Mouse (Mus musculus): ENCODE data around the gene Mylk3. TPM values are rescaled to one million over a fixed set of nuclear protein-coding genes. Genes with fewer than 3 reads are reported as not detected.

The Mylk3 gene
- polyA plus RNA-seq, 1 experiment from 2014 or later: 24.2 TPM

DNA sequence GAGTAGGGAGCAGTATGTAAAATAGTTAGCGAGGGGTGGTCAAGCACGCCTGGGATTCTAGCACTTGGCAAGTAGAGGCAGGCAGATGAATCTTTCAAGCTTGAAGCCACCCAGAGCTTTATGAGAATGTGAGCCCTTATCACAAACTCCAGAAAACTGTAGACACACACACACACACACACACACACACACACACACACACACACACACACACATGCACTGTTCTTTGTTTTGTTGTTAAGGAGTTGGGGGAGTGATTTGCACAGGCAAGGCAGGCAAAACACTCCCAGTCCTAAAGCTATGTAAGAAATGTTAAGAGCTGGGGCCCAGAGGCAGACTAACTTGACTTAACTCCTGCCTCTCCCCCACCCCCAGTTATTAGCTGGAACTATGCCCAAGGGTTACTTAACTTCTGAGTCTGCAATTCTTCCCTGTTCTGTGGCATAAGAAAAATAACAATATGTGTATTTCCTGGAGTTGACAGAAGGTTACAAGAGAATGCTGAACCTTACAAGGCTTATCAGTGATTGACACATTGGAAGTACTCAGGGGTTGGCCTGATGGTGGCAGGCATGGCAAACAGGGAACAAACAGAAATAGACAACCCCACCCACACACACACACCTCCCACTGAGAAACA is 6.9 kb downstream of the Mylk3 start:
- no peaks in the 10 kb centered on the region for H3K36me3 ChIP-seq (replicated peaks; ENCODE audit: insufficient read depth, low read length)
- peak overlapping the region; percentile 96 for H3K27ac ChIP-seq (ENCODE audit: low read depth)
- TF ChIP-seq EP300 (IDR thresholded peaks at IDR 0.05; ENCODE audit: low read depth) (peak; percentile 94), CTCF (IDR thresholded peaks at IDR 0.05; ENCODE audit: low read depth) (peak; percentile 41)
- H3K4me3 ChIP-seq (ENCODE audit: low read depth, low read length): peak overlapping the region; percentile 55
- 44% methylated on average over 2 of the region's 2 CpGs for WGBS (ENCODE audit: insufficient replicate concordance)
- DNase-seq: peak; percentile 66
- no peaks in the 10 kb centered on the region for H3K27me3 ChIP-seq (ENCODE audit: insufficient read depth, low read length)
- peaks cover 35% of the 10 kb centered on the region for H3K4me1 ChIP-seq (ENCODE audit: insufficient read depth)
- no peaks in the 10 kb centered on the region for H3K9me3 ChIP-seq (ENCODE audit: low read length)
- H3K4me2 ChIP-seq (ENCODE audit: low read depth, low read length): peak overlapping the region; percentile 69
- ATAC-seq: peak; percentile 85
- H3K9ac ChIP-seq (replicated peaks): peak overlapping the region; percentile 70; the same call in 1 of the 2 replicates

DNA sequence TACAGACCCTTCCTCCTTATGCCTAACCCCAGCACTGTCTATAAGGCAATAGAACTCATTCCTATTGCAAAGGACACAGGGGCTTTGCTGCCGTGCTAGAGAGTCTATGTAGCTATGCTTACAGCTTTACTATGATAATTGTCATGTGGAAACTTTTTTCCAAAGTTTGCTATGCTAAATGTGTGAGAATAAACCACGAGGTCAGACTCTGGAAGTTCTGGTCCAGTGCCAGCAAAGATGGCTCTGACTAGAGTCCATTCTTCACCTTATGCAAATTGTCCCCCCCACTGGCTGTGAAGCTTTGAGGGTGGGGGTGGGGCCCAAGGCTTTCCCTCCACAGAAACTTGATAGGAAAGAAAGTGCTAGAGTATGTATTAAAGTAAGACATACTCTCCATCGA is 9.6 kb downstream of the Mylk3 start:
- H3K4me2 ChIP-seq (ENCODE audit: low read depth, low read length): no peak overlapping the region

DNA sequence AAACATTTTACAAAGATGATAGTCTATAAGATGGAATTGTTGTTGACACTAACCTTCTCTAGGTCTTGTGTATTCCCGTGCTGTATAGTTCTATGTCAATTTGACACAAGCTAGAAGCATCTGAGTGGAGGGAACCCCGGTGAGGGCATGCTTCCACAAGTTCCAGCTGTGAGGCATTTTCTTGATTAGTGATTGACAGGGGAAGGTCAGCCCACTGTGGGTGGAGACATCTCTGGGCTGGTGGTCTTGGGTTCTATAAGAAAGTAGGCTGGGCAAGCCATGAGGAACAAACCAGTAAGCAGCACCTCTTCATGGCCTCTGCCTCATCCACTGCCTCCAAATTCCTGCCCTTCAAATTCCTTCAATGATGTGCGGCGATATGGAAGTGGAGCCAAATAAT is 11.9 kb downstream of the Mylk3 start:
- Histone ChIP-seq H3K4me2 (ENCODE audit: low read depth, low read length) (no peak overlapping the region), H3K27ac (ENCODE audit: low read depth) (no peak overlapping the region), H3K9ac (replicated peaks) (no peak overlapping the region), H3K9me3 (ENCODE audit: low read length) (no peaks in the 10 kb centered on the region), H3K4me1 (ENCODE audit: insufficient read depth) (peaks cover 15% of the 10 kb centered on the region), H3K4me3 (ENCODE audit: low read depth, low read length) (no peak overlapping the region), H3K36me3 (replicated peaks; ENCODE audit: insufficient read depth, low read length) (no peaks in the 10 kb centered on the region), H3K27me3 (ENCODE audit: insufficient read depth, low read length) (no peaks in the 10 kb centered on the region)
- TF ChIP-seq EP300 (IDR thresholded peaks at IDR 0.05; ENCODE audit: low read depth) (no peak), CTCF (IDR thresholded peaks at IDR 0.05; ENCODE audit: low read depth) (no peak)
- DNase-seq (no peak), ATAC-seq (no peak)
- 78% methylated on average over 4 of the region's 4 CpGs for WGBS (ENCODE audit: insufficient replicate concordance)

More for the DNA sequence above, 9.6 kb downstream of the Mylk3 start:
- Histone ChIP-seq H3K9me3 (ENCODE audit: low read length) (no peaks in the 10 kb centered on the region), H3K4me1 (ENCODE audit: insufficient read depth) (peaks cover 32% of the 10 kb centered on the region), H3K27ac (ENCODE audit: low read depth) (no peak overlapping the region), H3K27me3 (ENCODE audit: insufficient read depth, low read length) (no peaks in the 10 kb centered on the region), H3K36me3 (replicated peaks; ENCODE audit: insufficient read depth, low read length) (no peaks in the 10 kb centered on the region), H3K9ac (replicated peaks) (no peak overlapping the region), H3K4me3 (ENCODE audit: low read depth, low read length) (no peak overlapping the region)
- WGBS (ENCODE audit: insufficient replicate concordance): 64% methylated on average over 3 of the region's 3 CpGs
- no peak for DNase-seq
- TF ChIP-seq EP300 (IDR thresholded peaks at IDR 0.05; ENCODE audit: low read depth) (no peak), CTCF (IDR thresholded peaks at IDR 0.05; ENCODE audit: low read depth) (no peak)
- ATAC-seq: no peak

DNA sequence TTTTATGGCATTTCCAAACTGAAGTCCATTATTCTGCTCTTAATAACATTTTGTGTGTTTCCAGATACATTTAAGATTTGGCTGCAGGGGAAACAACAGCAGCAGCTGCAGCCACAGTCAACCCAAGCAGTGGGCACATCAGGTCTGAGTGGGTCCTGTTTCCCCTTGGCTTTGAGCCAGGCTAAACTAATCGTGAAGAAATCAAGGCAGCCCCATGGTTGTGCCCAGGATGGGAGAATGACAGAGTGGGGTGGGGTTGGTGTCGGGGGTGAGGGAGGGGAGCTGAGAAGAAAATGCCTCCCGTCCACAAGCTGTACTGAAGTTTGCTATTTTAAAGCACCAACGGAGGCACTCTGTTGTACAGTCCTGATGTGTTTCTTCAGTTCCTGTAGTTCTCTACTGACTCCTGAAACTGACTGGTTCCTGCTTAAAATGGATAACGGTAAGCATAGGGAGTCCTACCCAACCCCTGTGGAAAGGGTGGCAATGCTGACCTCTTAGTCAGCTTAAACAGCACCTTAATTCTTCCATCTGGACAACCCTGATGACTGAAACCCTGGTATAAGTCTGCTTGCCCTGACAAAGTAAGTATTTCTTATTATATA is 12.6 kb downstream of the Mylk3 start:
- H3K36me3 ChIP-seq (replicated peaks; ENCODE audit: insufficient read depth, low read length): no peaks in the 10 kb centered on the region
- 0 out of 2 replicates have a peak overlapping the region, but pooled peaks have one; percentile 1 for H3K27ac ChIP-seq (ENCODE audit: low read depth)
- H3K4me3 ChIP-seq (ENCODE audit: low read depth, low read length): no peak overlapping the region
- no peaks in the 10 kb centered on the region for H3K27me3 ChIP-seq (ENCODE audit: insufficient read depth, low read length)
- no peak for ATAC-seq
- DNase-seq: no peak
- peaks cover 15% of the 10 kb centered on the region for H3K4me1 ChIP-seq (ENCODE audit: insufficient read depth)
- TF ChIP-seq EP300 (IDR thresholded peaks at IDR 0.05; ENCODE audit: low read depth) (no peak), CTCF (IDR thresholded peaks at IDR 0.05; ENCODE audit: low read depth) (no peak)
- no peak overlapping the region for H3K9ac ChIP-seq (replicated peaks)
- H3K9me3 ChIP-seq (ENCODE audit: low read length): no peaks in the 10 kb centered on the region
- peak overlapping the region; percentile 27; the same call in 1 of the 2 replicates for H3K4me2 ChIP-seq (ENCODE audit: low read depth, low read length)
- WGBS (ENCODE audit: insufficient replicate concordance): 33% methylated on average over 5 of the region's 5 CpGs

DNA sequence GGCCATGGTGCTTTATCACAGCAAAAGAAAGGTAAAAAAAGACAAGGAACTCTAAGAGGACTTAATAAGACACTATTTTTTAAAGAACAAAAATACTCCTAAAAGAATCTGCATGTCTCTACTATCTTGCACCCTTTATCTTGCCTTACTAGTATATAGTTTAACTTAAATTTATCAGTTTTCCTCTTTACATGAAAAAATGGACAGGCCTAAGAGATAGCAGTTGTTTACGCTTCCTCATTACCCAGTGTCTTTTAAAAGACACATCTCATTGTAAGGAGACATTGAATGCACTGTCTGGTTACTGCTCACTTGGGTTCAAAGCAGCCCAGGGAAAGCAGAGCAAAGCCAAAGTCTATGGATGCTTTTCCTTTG is 13.7 kb downstream of the Mylk3 start:
- Histone ChIP-seq H3K36me3 (replicated peaks; ENCODE audit: insufficient read depth, low read length) (no peaks in the 10 kb centered on the region), H3K4me3 (ENCODE audit: low read depth, low read length) (no peak overlapping the region), H3K4me2 (ENCODE audit: low read depth, low read length) (no peak overlapping the region), H3K4me1 (ENCODE audit: insufficient read depth) (peaks cover 15% of the 10 kb centered on the region), H3K9ac (replicated peaks) (no peak overlapping the region), H3K27me3 (ENCODE audit: insufficient read depth, low read length) (no peaks in the 10 kb centered on the region), H3K27ac (ENCODE audit: low read depth) (peak overlapping the region; percentile 11; the same call in 1 of the 2 replicates), H3K9me3 (ENCODE audit: low read length) (no peaks in the 10 kb centered on the region)
- ATAC-seq (no peak), DNase-seq (no peak)
- TF ChIP-seq EP300 (IDR thresholded peaks at IDR 0.05; ENCODE audit: low read depth): no peak
- TF ChIP-seq CTCF (IDR thresholded peaks at IDR 0.05; ENCODE audit: low read depth): no peak
- WGBS (ENCODE audit: insufficient replicate concordance): 57% methylated on average over 1 of the region's 1 CpGs

DNA sequence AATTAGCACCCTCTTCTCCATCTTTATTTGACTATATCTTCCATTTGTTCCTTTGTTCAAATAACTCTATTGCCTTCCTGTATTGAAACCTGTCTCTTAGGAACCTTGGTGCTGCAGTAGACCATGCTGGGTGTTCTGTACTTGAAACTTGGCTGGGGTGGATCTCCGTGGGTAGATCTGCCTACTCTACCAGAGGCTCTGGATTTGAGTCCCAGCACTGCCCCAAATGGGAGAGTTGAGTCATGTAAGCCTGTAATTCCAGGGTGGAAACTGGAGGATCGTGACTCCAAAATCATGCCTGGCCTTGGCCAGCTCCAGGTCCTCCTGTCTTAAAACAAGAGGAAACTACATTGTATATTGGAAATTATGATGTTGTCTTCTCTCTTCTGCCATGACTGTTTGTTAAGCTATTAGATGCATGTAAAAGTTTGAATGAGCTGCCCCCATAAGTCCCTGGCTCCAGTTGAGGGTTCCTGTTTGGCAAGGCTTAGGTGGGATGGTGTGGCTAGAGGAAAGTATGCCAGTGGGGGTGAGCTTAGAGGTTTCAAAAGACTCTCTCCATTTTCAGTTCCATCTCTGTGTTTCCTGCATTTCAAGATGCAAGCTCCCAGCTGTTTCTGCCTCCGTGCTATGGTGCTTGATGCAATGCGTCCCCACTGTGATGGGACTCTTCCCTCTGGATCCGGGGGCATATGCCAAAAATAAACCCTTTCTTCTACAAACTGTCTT is 14.2 kb downstream of the Mylk3 start:
- Histone ChIP-seq H3K27me3 (ENCODE audit: insufficient read depth, low read length) (no peaks in the 10 kb centered on the region), H3K36me3 (replicated peaks; ENCODE audit: insufficient read depth, low read length) (no peaks in the 10 kb centered on the region), H3K4me1 (ENCODE audit: insufficient read depth) (peaks cover 15% of the 10 kb centered on the region), H3K9ac (replicated peaks) (no peak overlapping the region), H3K27ac (ENCODE audit: low read depth) (no peak overlapping the region), H3K4me2 (ENCODE audit: low read depth, low read length) (no peak overlapping the region), H3K9me3 (ENCODE audit: low read length) (no peaks in the 10 kb centered on the region), H3K4me3 (ENCODE audit: low read depth, low read length) (no peak overlapping the region)
- 70% methylated on average over 5 of the region's 5 CpGs for WGBS (ENCODE audit: insufficient replicate concordance)
- DNase-seq: no peak
- TF ChIP-seq EP300 (IDR thresholded peaks at IDR 0.05; ENCODE audit: low read depth) (no peak), CTCF (IDR thresholded peaks at IDR 0.05; ENCODE audit: low read depth) (no peak)
- no peak for ATAC-seq
